Mouse (Mus musculus): ENCODE results near the gene Gsdma. TPM values are rescaled to one million over a fixed set of nuclear protein-coding genes. Genes with fewer than 3 reads are reported as not detected.
"Not testable (repeated sequence)": the region's sequence is repeated elsewhere in the genome, so short reads cannot be mapped to it uniquely, and the experiment has no call there.

Gsdma gene
- total RNA-seq (2021): not detected
- long read RNA-seq, experiment 1: 0 reads
- long read RNA-seq, experiment 2: 0 reads

GRCm38 (mm10) chr11:98664091-98664490 lies at the start of gene Gsdma:
Gsdma (plus strand) TSS chr11:98664351.
- no peak for DNase-seq (ENCODE audit: low spot score in 2 of 2)

GRCm38 (mm10) chr11:98620791-98621190 lies 43.4 kb upstream of the Gsdma start:
- DNase-seq (ENCODE audit: low spot score in 2 of 2): no peak

- not testable (repeated sequence) for DNase-seq (ENCODE audit: low spot score in 2 of 2)
These were observed 40.2 kb upstream of the Gsdma start for GRCm38 (mm10) chr11:98623981-98624380.

- DNase-seq (ENCODE audit: low spot score in 2 of 2): not testable (repeated sequence)
These were observed 39.8 kb upstream of the Gsdma start for GRCm38 (mm10) chr11:98624381-98624780.

- no peak for DNase-seq (ENCODE audit: low spot score in 2 of 2)
These were observed 38.3 kb upstream of the Gsdma start, which contains the start of the genes Gm12355 and Gsdma3 for GRCm38 (mm10) chr11:98625611-98626410. Gm12355 (minus strand) TSS chr11:98625661. Gsdma3 (plus strand) TSS chr11:98626360.

GRCm38 (mm10) chr11:98628706-98629105 lies 35.4 kb upstream of the Gsdma start:
- no peak for DNase-seq (ENCODE audit: low spot score in 2 of 2)

GRCm38 (mm10) chr11:98630646-98631045 lies 33.5 kb upstream of the Gsdma start:
- DNase-seq (ENCODE audit: low spot score in 2 of 2): no peak

- peak in 1 of 2 experiments; percentile 24 for DNase-seq (ENCODE audit: low spot score in 2 of 2)
These were observed 28.7 kb upstream of the Gsdma start for GRCm38 (mm10) chr11:98635312-98635970.

- no peak for DNase-seq (ENCODE audit: low spot score in 2 of 2)
These were observed 26.6 kb upstream of the Gsdma start for GRCm38 (mm10) chr11:98637501-98637900.

GRCm38 (mm10) chr11:98640091-98640490 lies 24.1 kb upstream of the Gsdma start:
- DNase-seq (ENCODE audit: low spot score in 2 of 2): no peak

- DNase-seq (ENCODE audit: low spot score in 2 of 2): no peak
These were observed 19.4 kb upstream of the Gsdma start for GRCm38 (mm10) chr11:98644757-98645156.

- no peak for DNase-seq (ENCODE audit: low spot score in 2 of 2)
These were observed 18.2 kb upstream of the Gsdma start for GRCm38 (mm10) chr11:98645946-98646345.

GRCm38 (mm10) chr11:98646459-98646858 lies 17.7 kb upstream of the Gsdma start, which contains the start of gene Gsdma2:
Gsdma2 (plus strand) TSS chr11:98646759.
- DNase-seq (ENCODE audit: low spot score in 2 of 2): no peak

- DNase-seq (ENCODE audit: low spot score in 2 of 2): peak; percentile 46
These were observed 9.1 kb upstream of the Gsdma start for GRCm38 (mm10) chr11:98655076-98655475.

- DNase-seq (ENCODE audit: low spot score in 2 of 2): peak in 1 of 2 experiments; percentile 23
These were observed 3.6 kb upstream of the Gsdma start for GRCm38 (mm10) chr11:98660517-98660916.

- DNase-seq (ENCODE audit: low spot score in 2 of 2): no peak
These were observed 4.8 kb downstream of the Gsdma start for GRCm38 (mm10) chr11:98668984-98669383.

- no peak for DNase-seq (ENCODE audit: low spot score in 2 of 2)
These were observed 7.2 kb downstream of the Gsdma start for GRCm38 (mm10) chr11:98671284-98671815.

GRCm38 (mm10) chr11:98671857-98672256 lies 7.7 kb downstream of the Gsdma start:
- DNase-seq (ENCODE audit: low spot score in 2 of 2): peak in 1 of 2 experiments; percentile 20

GRCm38 (mm10) chr11:98672482-98672881 lies 8.3 kb downstream of the Gsdma start:
- no peak for DNase-seq (ENCODE audit: low spot score in 2 of 2)

- peak; percentile 31 to 54 for DNase-seq (ENCODE audit: low spot score in 2 of 2)
These were observed 9.0 kb downstream of the Gsdma start for GRCm38 (mm10) chr11:98673136-98673535.

- no peak for DNase-seq (ENCODE audit: low spot score in 2 of 2)
These were observed 11.7 kb downstream of the Gsdma start for GRCm38 (mm10) chr11:98675829-98676363.

All from adrenal gland, adult 18-20 months (tissue).